Mouse (Mus musculus): ENCODE data around the gene Ints11.

DNA sequence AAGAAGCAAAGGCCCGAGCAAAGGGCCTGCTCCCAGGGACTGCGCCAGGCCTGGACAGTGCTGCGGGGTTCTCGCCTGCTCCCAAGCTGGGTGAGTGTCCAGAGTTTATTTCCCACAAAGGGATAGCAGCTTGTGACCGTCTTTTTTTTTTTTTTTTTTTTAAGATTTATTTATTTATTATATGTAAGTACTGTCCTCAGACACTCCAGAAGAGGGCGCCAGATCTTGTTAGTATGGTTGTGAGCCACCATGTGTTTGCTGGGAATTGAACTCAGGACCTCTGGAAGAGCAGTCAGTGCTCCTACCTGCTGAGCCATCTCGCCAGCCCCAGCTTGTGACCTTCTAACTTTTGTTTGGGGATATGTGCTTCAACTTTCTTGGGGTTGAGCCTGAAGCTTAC lies 48.3 kb upstream of the Ints11 start:
- TF ChIP-seq CTCF (IDR thresholded peaks at IDR 0.05; ENCODE audit: control insufficient read depth, insufficient read depth, insufficient replicate concordance, low read depth, low read length) (no peak), POLR2A (IDR thresholded peaks at IDR 0.05; ENCODE audit: control insufficient read depth, low read depth, low read length) (no peak)

Measured in testis, adult 2 months (tissue).